Mouse (Mus musculus) hindbrain, embryonic 13.5 days (tissue): ENCODE data around the gene Gm17416. TPM values are rescaled to one million over a fixed set of nuclear protein-coding genes. Genes with fewer than 3 reads are reported as not detected.

ENCODE experiments used
- ATAC-seq: fragments of 200-750 bp; cut with Nextera tagmentation; 2 replicates; pipeline ENCODE4 v1.8.0; 2017; ENCODE audit warnings: moderate TSS enrichment; ENCODE audit not compliant: low FRiP score
- H3K27ac ChIP-seq: fragments of 300-500 bp; sonication (generic); 2 replicates; pipeline ENCODE4 v1.5.1; 2015; ENCODE audit warnings: inconsistent platforms, mild to moderate bottlenecking, moderate library complexity
- H3K27me3 ChIP-seq: fragments of 300-500 bp; sonication (generic); 2 replicates; pipeline ENCODE4 v1.6.1; 2015; ENCODE audit warnings: mild to moderate bottlenecking, inconsistent platforms
- H3K36me3 ChIP-seq: fragments of 300-500 bp; sonication (generic); 2 replicates; pipeline ENCODE4 v1.6.1; 2015; ENCODE audit warnings: mild to moderate bottlenecking, inconsistent platforms
- H3K4me1 ChIP-seq: fragments of 300-500 bp; sonication (generic); replicated peaks from 2 replicates; pipeline ENCODE4 v1.6.1; 2015; ENCODE audit warnings: inconsistent platforms
- H3K4me2 ChIP-seq: fragments of 300-500 bp; sonication (generic); 2 replicates; pipeline ENCODE4 v1.6.1; 2015; ENCODE audit warnings: inconsistent platforms, mild to moderate bottlenecking, moderate library complexity
- H3K4me3 ChIP-seq: fragments of 300-500 bp; sonication (generic); 2 replicates; pipeline ENCODE4 v1.5.1; 2015; ENCODE audit warnings: mild to moderate bottlenecking, inconsistent platforms
- H3K9ac ChIP-seq: fragments of 300-500 bp; sonication (generic); 2 replicates; pipeline ENCODE4 v1.6.1; 2015; ENCODE audit warnings: mild to moderate bottlenecking, inconsistent platforms
- H3K9me3 ChIP-seq: fragments of 300-500 bp; sonication (generic); 2 replicates; pipeline ENCODE4 v1.6.1; 2016; ENCODE audit warnings: inconsistent platforms
- WGBS: fragments of 180-500 bp; shearing (Covaris S2); methylation state at CpG from one replicate; pipeline ENCODE4 v1.1.7; 2015; 5-methylcytosine and 5-hydroxymethylcytosine counted together
- polyA plus RNA-seq: library from polyadenylated mRNA; unstranded; fragments of >200 nt; fragmentation: Nextera tagmentation; extraction: Ambion mirVana; gene quantifications from 2 replicates; pipeline ENCODE4 v1.2.1, GENCODE M21; 2015

Gene Gm17416
- polyA plus RNA-seq, 1 experiment from 2014 or later: not detected

DNA sequence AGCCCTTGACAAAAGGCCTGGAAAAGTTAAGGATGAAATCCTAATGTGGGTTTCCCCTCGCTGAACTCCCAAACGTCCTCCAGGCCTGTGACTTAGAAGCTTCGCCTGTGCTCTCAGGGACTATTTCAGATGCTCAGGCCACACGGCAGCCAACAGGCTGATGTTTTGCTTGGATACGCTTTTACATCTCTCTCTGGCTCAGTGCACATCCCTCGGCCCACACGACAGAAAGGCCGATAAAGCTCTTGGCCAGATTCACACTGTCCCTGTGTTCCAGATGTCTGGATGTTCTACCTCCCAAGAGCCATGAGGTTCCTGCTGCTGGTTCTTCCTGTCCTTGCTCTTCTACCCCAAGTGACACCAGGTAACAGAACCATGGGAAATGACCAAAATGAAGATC is 4.3 kb downstream of the Gm17416 start:
- no peaks in the 10 kb centered on the region for H3K9me3 ChIP-seq
- no peak for ATAC-seq
- H3K27ac ChIP-seq: no peak overlapping the region
- H3K27me3 ChIP-seq: 0 out of 2 replicates have a peak, but pooled peaks cover 6% of the 10 kb centered on the region
- H3K4me1 ChIP-seq: no peaks in the 10 kb centered on the region
- 93% methylated on average over 8 of the region's 8 CpGs for WGBS
- no peaks in the 10 kb centered on the region for H3K36me3 ChIP-seq
- no peak overlapping the region for H3K4me3 ChIP-seq
- H3K4me2 ChIP-seq: no peak overlapping the region
- H3K9ac ChIP-seq: no peak overlapping the region

DNA sequence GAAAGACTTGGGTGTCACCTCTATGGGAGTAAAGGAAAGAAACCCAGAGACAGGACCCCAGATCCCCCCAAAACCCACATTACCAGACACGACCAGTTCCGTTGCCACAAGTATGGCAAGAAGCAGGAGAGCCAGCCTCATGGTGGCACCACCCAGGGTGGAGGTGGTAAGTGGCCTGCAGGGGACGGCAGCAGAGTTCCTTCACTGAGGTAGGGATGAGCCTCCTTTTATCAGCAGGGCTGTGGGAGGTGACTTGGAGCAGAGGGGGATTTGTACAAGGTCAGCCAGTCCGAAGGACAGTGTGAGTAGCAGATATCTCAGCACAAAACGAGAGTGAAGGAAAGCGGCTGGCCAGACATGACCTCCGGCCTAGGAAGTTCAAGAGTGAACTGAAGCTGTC is 11.0 kb downstream of the Gm17416 start, which contains the start of gene Defb19:
TSS of gene Defb19 (minus strand) at position 206 of the 400 bp plus-strand sequence.
- no peaks in the 10 kb centered on the region for H3K27me3 ChIP-seq
- no peaks in the 10 kb centered on the region for H3K9me3 ChIP-seq
- H3K27ac ChIP-seq: no peak within 1 kb of the TSS
- H3K4me3 ChIP-seq: no peak within 1 kb of the TSS
- no peaks in the 10 kb centered on the region for H3K36me3 ChIP-seq
- ATAC-seq: no peak
- H3K4me1 ChIP-seq: no peaks in the 10 kb centered on the region
- WGBS: 65% methylated on average over 7 of the region's 7 CpGs
- no peak within 1 kb of the TSS for H3K4me2 ChIP-seq
- no peak within 1 kb of the TSS for H3K9ac ChIP-seq

DNA sequence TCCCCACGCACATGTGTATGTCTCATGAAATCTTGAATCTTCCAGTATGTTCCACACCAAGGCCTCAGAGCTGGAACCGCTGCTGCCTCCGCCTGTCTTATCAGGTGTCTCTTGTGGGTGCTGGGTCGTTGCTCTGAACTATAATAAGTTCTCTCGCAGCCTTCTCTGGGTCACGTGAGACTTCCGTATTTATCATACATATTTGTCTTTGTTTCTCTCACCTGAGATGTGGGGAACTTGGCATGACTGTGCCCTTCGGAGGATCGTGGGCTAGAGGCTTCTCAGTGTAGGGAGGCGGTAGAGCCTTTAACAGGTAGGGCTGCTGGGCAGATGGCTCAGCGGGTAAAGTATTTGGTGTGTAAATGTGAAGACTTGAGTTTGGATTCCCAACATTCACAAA is 11.5 kb downstream of the Gm17416 start:
- H3K4me2 ChIP-seq: no peak overlapping the region
- no peaks in the 10 kb centered on the region for H3K9me3 ChIP-seq
- no peak overlapping the region for H3K9ac ChIP-seq
- WGBS: 94% methylated on average over 11 of the region's 11 CpGs
- no peaks in the 10 kb centered on the region for H3K27me3 ChIP-seq
- no peaks in the 10 kb centered on the region for H3K4me1 ChIP-seq
- ATAC-seq: no peak
- H3K27ac ChIP-seq: no peak overlapping the region
- no peak overlapping the region for H3K4me3 ChIP-seq
- no peaks in the 10 kb centered on the region for H3K36me3 ChIP-seq

DNA sequence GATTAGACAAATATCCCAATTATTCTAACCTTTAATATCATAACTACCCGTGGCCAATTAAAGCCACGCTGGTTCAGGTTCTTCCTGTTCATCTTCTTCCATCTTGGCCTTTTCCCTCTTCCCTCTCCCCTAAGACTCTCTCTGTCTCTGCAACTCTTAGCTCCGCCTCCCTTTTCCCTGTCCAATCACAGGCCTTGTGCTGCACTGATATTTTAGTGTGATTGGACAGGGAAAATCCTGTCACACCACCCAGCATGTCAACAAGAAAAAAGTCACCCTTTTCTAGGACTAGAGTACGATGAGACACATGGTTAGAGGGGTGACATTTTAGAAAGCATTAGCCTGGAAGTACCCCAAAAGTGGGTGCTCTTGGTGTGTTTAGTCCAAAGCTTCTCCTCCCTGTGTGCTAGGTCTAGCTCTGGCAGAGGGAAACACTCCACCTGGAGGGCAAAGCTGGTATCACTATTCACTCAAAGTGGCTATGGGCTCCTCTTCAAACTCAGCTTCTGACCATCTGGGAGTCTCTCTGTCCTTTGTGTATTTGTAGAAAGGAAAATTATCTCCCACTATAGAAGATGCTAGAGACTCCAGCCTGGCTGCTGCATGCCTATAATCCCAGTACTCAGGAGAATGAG is 17.9 kb downstream of the Gm17416 start:
- H3K4me1 ChIP-seq: no peaks in the 10 kb centered on the region
- no peak overlapping the region for H3K4me3 ChIP-seq
- no peaks in the 10 kb centered on the region for H3K27me3 ChIP-seq
- no peaks in the 10 kb centered on the region for H3K9me3 ChIP-seq
- 81% methylated on average over 4 of the region's 4 CpGs for WGBS
- ATAC-seq: no peak
- no peaks in the 10 kb centered on the region for H3K36me3 ChIP-seq
- no peak overlapping the region for H3K27ac ChIP-seq
- H3K9ac ChIP-seq: no peak overlapping the region
- H3K4me2 ChIP-seq: no peak overlapping the region

DNA sequence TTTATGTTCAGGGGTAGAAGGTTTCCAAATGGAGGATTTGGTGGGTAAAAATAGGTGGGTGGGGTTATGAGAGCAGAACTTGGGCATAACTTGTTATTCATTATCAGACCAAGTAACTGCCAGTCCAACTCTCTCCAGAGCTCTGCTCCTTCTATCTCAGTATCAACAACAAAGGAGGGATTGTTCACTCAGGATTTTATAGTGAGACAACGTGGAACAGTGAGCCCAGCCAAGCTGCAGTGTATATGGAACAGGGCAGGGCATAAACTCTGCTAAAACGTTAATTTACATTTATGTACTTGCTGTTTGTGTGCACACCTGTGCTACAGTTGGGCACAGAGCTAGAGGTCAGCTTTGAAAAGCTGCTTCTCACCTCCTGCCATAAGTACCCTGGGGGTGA is 19.3 kb downstream of the Gm17416 start:
- H3K27me3 ChIP-seq: no peaks in the 10 kb centered on the region
- H3K4me2 ChIP-seq: no peak overlapping the region
- H3K36me3 ChIP-seq: no peaks in the 10 kb centered on the region
- H3K4me1 ChIP-seq: no peaks in the 10 kb centered on the region
- no peak for ATAC-seq
- 55% methylated on average over 2 of the region's 2 CpGs for WGBS
- no peak overlapping the region for H3K9ac ChIP-seq
- H3K4me3 ChIP-seq: no peak overlapping the region
- no peak overlapping the region for H3K27ac ChIP-seq
- no peaks in the 10 kb centered on the region for H3K9me3 ChIP-seq

DNA sequence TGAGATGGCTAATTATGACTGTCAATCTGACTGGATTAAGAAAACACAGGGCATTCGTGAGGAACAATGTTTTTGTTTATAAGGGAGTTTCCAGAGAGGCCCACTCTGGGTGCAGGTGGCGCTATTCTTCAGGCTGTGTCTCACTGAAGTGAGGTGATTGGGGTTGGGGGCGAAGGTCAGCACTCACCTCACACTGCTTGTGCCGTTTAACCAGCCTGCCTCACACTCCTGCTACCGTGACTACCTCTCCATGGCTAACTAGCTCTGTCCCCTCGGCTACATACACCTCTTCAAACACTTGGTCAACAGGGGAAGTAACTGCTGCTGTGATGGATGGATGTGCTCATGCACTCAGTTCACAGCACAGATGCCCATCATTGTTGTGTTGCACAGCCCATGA is 19.9 kb downstream of the Gm17416 start:
- WGBS: 55% methylated on average over 6 of the region's 6 CpGs

DNA sequence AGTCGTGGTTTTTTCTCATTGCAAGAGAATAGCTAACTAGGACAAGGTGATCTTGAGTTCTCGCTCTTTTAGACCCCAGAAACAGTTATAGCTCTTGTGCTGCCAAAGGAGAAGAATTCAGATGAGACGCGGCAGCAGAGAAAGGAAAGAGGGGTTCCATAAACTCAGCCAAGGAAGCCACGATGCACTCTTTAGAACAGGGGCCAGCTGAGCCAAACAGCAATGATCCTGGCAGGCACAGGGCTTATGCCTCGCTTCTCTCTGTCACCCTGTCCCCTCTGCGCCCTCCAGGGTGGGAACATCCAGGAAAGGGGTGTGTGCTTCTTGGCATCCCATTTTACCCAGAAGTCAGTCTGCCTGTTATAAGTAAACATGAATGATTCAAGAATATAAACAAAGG is 30.2 kb downstream of the Gm17416 start, which contains the start of gene Defb45:
TSS of gene Defb45 (minus strand) at position 101 of the 400 bp plus-strand sequence.
- no peak within 1 kb of the TSS for H3K9ac ChIP-seq
- H3K36me3 ChIP-seq: no peaks in the 10 kb centered on the region
- 75% methylated on average over 7 of the region's 7 CpGs for WGBS
- H3K4me2 ChIP-seq: no peak within 1 kb of the TSS
- H3K4me1 ChIP-seq: no peaks in the 10 kb centered on the region
- no peaks in the 10 kb centered on the region for H3K9me3 ChIP-seq
- H3K4me3 ChIP-seq: no peak within 1 kb of the TSS
- H3K27ac ChIP-seq: no peak within 1 kb of the TSS
- no peak for ATAC-seq
- no peaks in the 10 kb centered on the region for H3K27me3 ChIP-seq

More for the DNA sequence above, 19.9 kb downstream of the Gm17416 start:
- no peaks in the 10 kb centered on the region for H3K9me3 ChIP-seq
- no peaks in the 10 kb centered on the region for H3K4me1 ChIP-seq
- H3K4me3 ChIP-seq: no peak overlapping the region
- no peaks in the 10 kb centered on the region for H3K27me3 ChIP-seq
- H3K27ac ChIP-seq: no peak overlapping the region
- ATAC-seq: no peak
- no peaks in the 10 kb centered on the region for H3K36me3 ChIP-seq
- no peak overlapping the region for H3K9ac ChIP-seq
- no peak overlapping the region for H3K4me2 ChIP-seq

DNA sequence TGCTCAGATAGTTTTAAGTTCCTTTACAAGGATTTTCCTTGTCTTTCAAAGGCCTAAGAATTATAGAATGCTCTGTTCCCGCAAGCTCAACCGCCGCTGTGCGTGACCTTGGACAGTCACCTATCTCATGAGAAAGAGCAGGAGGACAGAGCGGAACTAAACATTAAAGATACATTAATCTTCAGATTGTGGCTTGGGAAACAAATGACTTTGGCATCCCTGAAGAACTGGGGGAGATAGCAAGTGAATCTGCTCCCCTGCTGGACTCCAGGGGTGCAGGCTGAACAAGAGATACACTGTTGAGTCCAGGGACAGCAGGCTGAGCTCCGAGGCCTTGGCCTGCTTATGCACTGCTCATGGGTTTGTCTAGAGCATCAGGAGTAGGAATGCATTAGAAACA is 30.9 kb downstream of the Gm17416 start:
- Histone ChIP-seq H3K27ac (no peak overlapping the region), H3K4me1 (no peaks in the 10 kb centered on the region), H3K9me3 (no peaks in the 10 kb centered on the region), H3K4me2 (no peak overlapping the region), H3K36me3 (no peaks in the 10 kb centered on the region), H3K27me3 (no peaks in the 10 kb centered on the region), H3K4me3 (no peak overlapping the region), H3K9ac (no peak overlapping the region)
- ATAC-seq: no peak
- 81% methylated on average over 6 of the region's 6 CpGs for WGBS

DNA sequence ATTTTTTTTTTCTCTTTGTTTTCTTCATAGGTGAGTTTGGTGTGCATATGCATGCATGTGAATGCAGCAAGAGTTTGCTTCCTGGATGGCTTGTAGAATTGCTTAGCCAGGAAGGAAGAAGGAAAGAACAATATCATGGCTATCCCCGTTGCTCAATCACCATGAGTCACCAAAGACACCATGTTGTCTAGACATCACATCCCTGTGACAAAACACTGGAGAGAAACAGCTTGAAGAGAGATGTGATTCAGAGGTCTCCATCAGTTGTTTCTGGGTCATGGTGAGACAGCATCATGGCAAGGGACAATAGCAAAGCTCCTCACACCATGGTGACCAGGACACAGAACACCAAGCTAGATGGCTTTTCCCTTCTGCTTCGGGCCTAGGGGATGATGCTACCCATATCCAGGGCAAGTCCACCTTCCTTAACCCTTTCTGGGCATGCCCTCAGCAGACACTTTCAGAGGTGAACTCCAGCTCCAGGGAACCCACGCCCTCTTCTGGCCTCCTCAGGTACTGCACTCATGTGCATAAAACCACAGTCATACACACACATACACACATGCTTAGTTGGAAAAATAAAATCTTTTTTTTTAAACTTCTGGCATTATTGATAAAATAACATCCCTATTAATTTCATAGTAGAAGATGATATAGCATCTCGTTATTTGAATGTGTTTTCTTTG is 32.3 kb downstream of the Gm17416 start:
- H3K9ac ChIP-seq: no peak overlapping the region
- H3K9me3 ChIP-seq: no peaks in the 10 kb centered on the region
- H3K4me1 ChIP-seq: no peaks in the 10 kb centered on the region
- no peaks in the 10 kb centered on the region for H3K27me3 ChIP-seq
- WGBS: 78% methylated on average over 4 of the region's 4 CpGs
- no peak overlapping the region for H3K4me3 ChIP-seq
- H3K36me3 ChIP-seq: no peaks in the 10 kb centered on the region
- no peak for ATAC-seq
- H3K4me2 ChIP-seq: no peak overlapping the region
- no peak overlapping the region for H3K27ac ChIP-seq

DNA sequence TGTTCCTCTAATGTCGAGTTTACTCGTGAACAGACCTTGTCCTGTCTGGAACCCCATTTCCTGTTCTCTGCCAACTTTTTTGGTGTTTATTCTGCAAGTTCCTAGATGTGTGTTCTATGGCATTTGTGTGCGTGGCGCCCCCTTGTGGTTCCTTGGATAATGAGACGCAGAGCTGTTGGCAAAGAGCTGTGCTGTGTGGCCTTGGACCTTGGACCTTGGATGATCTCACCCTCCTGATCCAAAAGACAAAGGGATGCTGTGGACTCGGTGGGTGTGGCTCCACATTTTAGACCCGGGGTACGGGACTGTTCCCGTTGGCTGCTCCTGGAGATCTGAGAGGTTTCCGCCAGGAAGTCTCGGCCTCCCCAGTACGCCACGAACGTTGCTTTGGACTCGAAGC is 34.9 kb downstream of the Gm17416 start, which contains the start of gene Defb36:
TSS of gene Defb36 (plus strand) at position 271 of the 400 bp plus-strand sequence.
- Histone ChIP-seq H3K27me3 (no peaks in the 10 kb centered on the region), H3K4me3 (no peak within 1 kb of the TSS), H3K27ac (no peak within 1 kb of the TSS), H3K36me3 (no peaks in the 10 kb centered on the region), H3K4me1 (no peaks in the 10 kb centered on the region), H3K4me2 (no peak within 1 kb of the TSS), H3K9me3 (peaks cover 4% of the 10 kb centered on the region; the same call in 1 of the 2 replicates), H3K9ac (no peak within 1 kb of the TSS)
- no peak for ATAC-seq
- WGBS: 86% methylated on average over 15 of the region's 15 CpGs

DNA sequence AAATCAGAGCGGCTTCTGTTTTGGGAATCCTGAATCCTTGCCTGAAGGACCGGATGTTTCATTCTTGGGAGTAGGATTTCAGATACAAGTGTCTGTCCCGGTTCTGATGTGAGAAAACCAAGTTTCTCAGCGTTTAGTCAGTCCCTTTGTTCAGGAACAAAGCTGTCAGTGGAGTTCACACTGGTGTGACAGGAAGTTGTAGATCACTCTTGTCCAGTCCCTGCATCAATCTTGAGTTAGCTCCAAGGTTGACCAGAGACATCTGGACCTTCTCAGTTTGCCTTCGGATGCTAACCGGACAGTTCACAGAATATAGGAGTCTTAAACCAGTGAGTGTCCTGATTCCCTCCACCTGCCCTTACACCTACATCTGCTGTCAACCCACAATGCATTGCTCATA is 38.6 kb downstream of the Gm17416 start:
- Histone ChIP-seq H3K4me3 (no peak overlapping the region), H3K4me2 (no peak overlapping the region), H3K4me1 (no peaks in the 10 kb centered on the region), H3K27me3 (no peaks in the 10 kb centered on the region), H3K36me3 (no peaks in the 10 kb centered on the region), H3K9me3 (peaks cover 4% of the 10 kb centered on the region; the same call in 1 of the 2 replicates), H3K27ac (no peak overlapping the region), H3K9ac (no peak overlapping the region)
- 71% methylated on average over 6 of the region's 6 CpGs for WGBS
- no peak for ATAC-seq

DNA sequence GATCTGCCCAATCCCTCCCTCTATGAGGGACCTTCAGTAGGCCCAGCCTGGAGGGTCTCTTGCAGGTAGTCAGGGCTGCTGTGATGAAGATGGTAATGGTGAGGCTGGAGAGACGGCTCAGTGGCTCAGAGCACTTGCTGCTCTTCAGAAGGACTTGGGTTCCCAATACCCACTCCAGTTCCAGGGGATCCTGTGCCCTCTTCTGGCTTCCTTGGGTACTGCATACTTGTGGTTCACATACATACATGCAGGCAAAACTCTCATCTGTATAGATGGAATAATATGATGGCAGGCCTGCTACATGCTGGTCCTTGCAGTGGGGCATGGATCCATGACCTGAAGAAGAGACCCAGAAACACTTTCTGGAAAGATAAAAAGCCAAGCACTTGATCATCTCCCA is 39.6 kb downstream of the Gm17416 start:
- no peak overlapping the region for H3K4me2 ChIP-seq
- H3K36me3 ChIP-seq: no peaks in the 10 kb centered on the region
- no peaks in the 10 kb centered on the region for H3K4me1 ChIP-seq
- H3K27ac ChIP-seq: no peak overlapping the region
- H3K9me3 ChIP-seq: peaks cover 4% of the 10 kb centered on the region; the same call in 1 of the 2 replicates
- WGBS: 95% methylated on average over 1 of the region's 1 CpGs
- H3K4me3 ChIP-seq: no peak overlapping the region
- no peak for ATAC-seq
- H3K9ac ChIP-seq: no peak overlapping the region
- H3K27me3 ChIP-seq: no peaks in the 10 kb centered on the region

DNA sequence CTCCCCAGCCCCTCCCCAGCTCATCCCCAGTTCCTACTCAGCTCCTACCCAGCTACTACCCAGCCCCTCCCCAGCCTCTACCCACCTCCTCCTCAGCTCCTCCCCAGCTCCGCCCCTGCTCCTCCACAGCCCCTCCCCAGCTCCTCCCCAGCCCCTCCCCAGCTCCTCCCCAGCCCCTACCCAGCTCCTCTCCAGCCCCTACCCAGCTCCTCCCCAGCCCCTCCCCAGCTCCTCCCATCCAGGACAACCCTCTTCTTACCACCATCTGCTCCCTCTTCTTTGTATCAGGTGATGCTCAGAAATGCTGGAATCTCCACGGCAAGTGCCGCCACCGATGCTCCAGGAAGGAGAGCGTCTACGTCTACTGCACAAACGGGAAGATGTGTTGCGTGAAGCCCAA is 43.1 kb downstream of the Gm17416 start:
- H3K4me3 ChIP-seq: no peak overlapping the region
- no peaks in the 10 kb centered on the region for H3K4me1 ChIP-seq
- H3K9me3 ChIP-seq: peaks cover 4% of the 10 kb centered on the region; the same call in 1 of the 2 replicates
- no peaks in the 10 kb centered on the region for H3K27me3 ChIP-seq
- no peak overlapping the region for H3K9ac ChIP-seq
- H3K4me2 ChIP-seq: no peak overlapping the region
- no peak for ATAC-seq
- H3K27ac ChIP-seq: no peak overlapping the region
- no peaks in the 10 kb centered on the region for H3K36me3 ChIP-seq
- WGBS: 30% methylated on average over 7 of the region's 8 CpGs
